Mouse (Mus musculus): Measurements from ENCODE around the gene Cd276. TPM values are rescaled to one million over a fixed set of nuclear protein-coding genes. Genes with fewer than 3 reads are reported as not detected.
"Not testable (repeated sequence)": the region's sequence is repeated elsewhere in the genome, so short reads cannot be mapped to it uniquely, and the experiment has no call there.

Gene Cd276
- polyA plus RNA-seq, 1 experiment from 2014 or later: 55.8 TPM

GRCm38 (mm10) chr9:58571001-58571400, 15.8 kb upstream of the Cd276 start:
- Histone ChIP-seq H3K27me3 (no peaks in the 10 kb centered on the region), H3K27ac (replicated peaks) (no peak overlapping the region), H3K9me3 (replicated peaks) (no peaks in the 10 kb centered on the region), H3K4me1 (no peaks in the 10 kb centered on the region), H3K9ac (no peak overlapping the region), H3K36me3 (no peaks in the 10 kb centered on the region), H3K4me3 (replicated peaks) (no peak overlapping the region), H3K4me2 (replicated peaks) (no peak overlapping the region)
- 93% methylated on average over 1 of the region's 1 CpGs for WGBS
- ATAC-seq (ENCODE audit: insufficient number of reproducible peaks, low FRiP score, low TSS enrichment, low read depth): no peak

GRCm38 (mm10) chr9:58567682-58568081, 12.4 kb upstream of the Cd276 start:
- H3K27ac ChIP-seq (replicated peaks): no peak overlapping the region
- H3K4me1 ChIP-seq: no peaks in the 10 kb centered on the region
- H3K9me3 ChIP-seq (replicated peaks): no peaks in the 10 kb centered on the region
- no peak for ATAC-seq (ENCODE audit: insufficient number of reproducible peaks, low FRiP score, low TSS enrichment, low read depth)
- no peak overlapping the region for H3K9ac ChIP-seq
- H3K27me3 ChIP-seq: no peaks in the 10 kb centered on the region
- no peaks in the 10 kb centered on the region for H3K36me3 ChIP-seq
- no peak overlapping the region for H3K4me3 ChIP-seq (replicated peaks)
- H3K4me2 ChIP-seq (replicated peaks): no peak overlapping the region

GRCm38 (mm10) chr9:58565945-58566344, 10.7 kb upstream of the Cd276 start:
- H3K36me3 ChIP-seq; H3K27ac ChIP-seq (replicated peaks); H3K9ac ChIP-seq; H3K4me2 ChIP-seq (replicated peaks); H3K9me3 ChIP-seq (replicated peaks); H3K4me3 ChIP-seq (replicated peaks); H3K4me1 ChIP-seq; H3K27me3 ChIP-seq; ATAC-seq (ENCODE audit: insufficient number of reproducible peaks, low FRiP score, low TSS enrichment, low read depth): not testable (repeated sequence)
- WGBS: 72% methylated on average over 3 of the region's 3 CpGs

GRCm38 (mm10) chr9:58560211-58560610, 5.0 kb upstream of the Cd276 start:
- no peaks in the 10 kb centered on the region for H3K36me3 ChIP-seq
- no peaks in the 10 kb centered on the region for H3K9me3 ChIP-seq (replicated peaks)
- H3K9ac ChIP-seq: no peak overlapping the region
- H3K4me1 ChIP-seq: peaks cover 16% of the 10 kb centered on the region; the same call in 1 of the 2 replicates
- no peak for ATAC-seq (ENCODE audit: insufficient number of reproducible peaks, low FRiP score, low TSS enrichment, low read depth)
- no peak overlapping the region for H3K4me2 ChIP-seq (replicated peaks)
- 69% methylated on average over 3 of the region's 3 CpGs for WGBS
- no peak overlapping the region for H3K27ac ChIP-seq (replicated peaks)
- no peaks in the 10 kb centered on the region for H3K27me3 ChIP-seq
- H3K4me3 ChIP-seq (replicated peaks): no peak overlapping the region

GRCm38 (mm10) chr9:58557457-58558455, 2.5 kb upstream of the Cd276 start:
- H3K27me3 ChIP-seq: no peaks in the 10 kb centered on the region
- no peak overlapping the region for H3K4me2 ChIP-seq (replicated peaks)
- no peak overlapping the region for H3K9ac ChIP-seq
- H3K9me3 ChIP-seq (replicated peaks): no peaks in the 10 kb centered on the region
- H3K36me3 ChIP-seq: no peaks in the 10 kb centered on the region
- 64% methylated on average over 3 of the region's 3 CpGs for WGBS
- H3K4me3 ChIP-seq (replicated peaks): no peak overlapping the region
- peaks cover 28% of the 10 kb centered on the region for H3K4me1 ChIP-seq
- no peak for ATAC-seq (ENCODE audit: insufficient number of reproducible peaks, low FRiP score, low TSS enrichment, low read depth)
- no peak overlapping the region for H3K27ac ChIP-seq (replicated peaks)

- H3K9me3 ChIP-seq (replicated peaks): no peaks in the 10 kb centered on the region
- no peaks in the 10 kb centered on the region for H3K36me3 ChIP-seq
- peaks cover 38% of the 10 kb centered on the region for H3K4me1 ChIP-seq
- H3K4me2 ChIP-seq (replicated peaks): no peak overlapping the region
- no peak overlapping the region for H3K27ac ChIP-seq (replicated peaks)
- WGBS: 47% methylated on average over 7 of the region's 7 CpGs
- ATAC-seq (ENCODE audit: insufficient number of reproducible peaks, low FRiP score, low TSS enrichment, low read depth): no peak
- H3K9ac ChIP-seq: no peak overlapping the region
- no peak overlapping the region for H3K4me3 ChIP-seq (replicated peaks)
- no peaks in the 10 kb centered on the region for H3K27me3 ChIP-seq
Measured at GRCm38 (mm10) chr9:58556627-58557026, 1.4 kb upstream of the Cd276 start.

GRCm38 (mm10) chr9:58555685-58556414, 613 bp upstream of the Cd276 start:
- no peak for ATAC-seq (ENCODE audit: insufficient number of reproducible peaks, low FRiP score, low TSS enrichment, low read depth)
- peak overlapping the region; percentile 89; the same call in 1 of the 2 replicates for H3K9ac ChIP-seq
- H3K4me1 ChIP-seq: peaks cover 39% of the 10 kb centered on the region
- no peaks in the 10 kb centered on the region for H3K27me3 ChIP-seq
- H3K9me3 ChIP-seq (replicated peaks): no peaks in the 10 kb centered on the region
- H3K36me3 ChIP-seq: no peaks in the 10 kb centered on the region
- peak overlapping the region; percentile 86 for H3K4me2 ChIP-seq (replicated peaks)
- peak overlapping the region; percentile 96 for H3K27ac ChIP-seq (replicated peaks)
- peak overlapping the region; percentile 84 for H3K4me3 ChIP-seq (replicated peaks)
- 11% methylated on average over 9 of the region's 9 CpGs for WGBS

GRCm38 (mm10) chr9:58554056-58554907, 955 bp downstream of the Cd276 start:
- ATAC-seq (ENCODE audit: insufficient number of reproducible peaks, low FRiP score, low TSS enrichment, low read depth): no peak
- H3K4me1 ChIP-seq: peaks cover 43% of the 10 kb centered on the region
- 10% methylated on average over 23 of the region's 23 CpGs for WGBS
- H3K9me3 ChIP-seq (replicated peaks): no peaks in the 10 kb centered on the region
- peak overlapping the region; percentile 89 for H3K9ac ChIP-seq
- peak overlapping the region; percentile 84 for H3K4me3 ChIP-seq (replicated peaks)
- H3K4me2 ChIP-seq (replicated peaks): peak overlapping the region; percentile 86
- H3K27ac ChIP-seq (replicated peaks): peak overlapping the region; percentile 96
- no peaks in the 10 kb centered on the region for H3K36me3 ChIP-seq
- no peaks in the 10 kb centered on the region for H3K27me3 ChIP-seq

GRCm38 (mm10) chr9:58552083-58552482, 3.2 kb downstream of the Cd276 start:
- Histone ChIP-seq H3K4me2 (replicated peaks) (no peak overlapping the region), H3K4me1 (peaks cover 61% of the 10 kb centered on the region), H3K27me3 (no peaks in the 10 kb centered on the region), H3K9me3 (replicated peaks) (no peaks in the 10 kb centered on the region), H3K27ac (replicated peaks) (no peak overlapping the region), H3K4me3 (replicated peaks) (no peak overlapping the region), H3K9ac (no peak overlapping the region), H3K36me3 (no peaks in the 10 kb centered on the region)
- ATAC-seq (ENCODE audit: insufficient number of reproducible peaks, low FRiP score, low TSS enrichment, low read depth): no peak
- 78% methylated on average over 9 of the region's 9 CpGs for WGBS

GRCm38 (mm10) chr9:58550928-58551327, 4.3 kb downstream of the Cd276 start:
- H3K27ac ChIP-seq (replicated peaks): no peak overlapping the region
- H3K9ac ChIP-seq: no peak overlapping the region
- peaks cover 61% of the 10 kb centered on the region for H3K4me1 ChIP-seq
- H3K4me3 ChIP-seq (replicated peaks): no peak overlapping the region
- H3K27me3 ChIP-seq: no peaks in the 10 kb centered on the region
- no peaks in the 10 kb centered on the region for H3K9me3 ChIP-seq (replicated peaks)
- WGBS: 90% methylated on average over 6 of the region's 6 CpGs
- H3K36me3 ChIP-seq: no peaks in the 10 kb centered on the region
- no peak for ATAC-seq (ENCODE audit: insufficient number of reproducible peaks, low FRiP score, low TSS enrichment, low read depth)
- no peak overlapping the region for H3K4me2 ChIP-seq (replicated peaks)

- Histone ChIP-seq H3K36me3 (no peaks in the 10 kb centered on the region), H3K9me3 (replicated peaks) (no peaks in the 10 kb centered on the region), H3K4me1 (peaks cover 58% of the 10 kb centered on the region), H3K4me3 (replicated peaks) (no peak overlapping the region), H3K9ac (no peak overlapping the region), H3K4me2 (replicated peaks) (no peak overlapping the region), H3K27ac (replicated peaks) (no peak overlapping the region), H3K27me3 (no peaks in the 10 kb centered on the region)
- WGBS: 64% methylated on average over 3 of the region's 3 CpGs
- ATAC-seq (ENCODE audit: insufficient number of reproducible peaks, low FRiP score, low TSS enrichment, low read depth): no peak
Measured at GRCm38 (mm10) chr9:58549694-58550093, 5.5 kb downstream of the Cd276 start.

Measured in embryonic facial prominence, embryonic 15.5 days (tissue).